In genomic region chr9:21149654-21150419, GRCm38 (mm10) we compare ENCODE assay signal across 8 mouse cellular contexts. TPM values are rescaled to one million over a fixed set of nuclear protein-coding genes. Genes with fewer than 3 reads are reported as not detected.
DNase-seq lines count a peak whose midpoint lies in the region; ATAC-seq and TF ChIP-seq lines count a peak whose summit lies in the region.

TSS of gene Cdc37 (minus strand) at chr9:21149982.

- H3K36me3 ChIP-seq in hindbrain, postnatal 0 days (ENCODE audit: insufficient read depth, low read length), result peaks cover 6% of the 10 kb centered on the region; the same call in 1 of the 2 replicates

- peak; percentile 98 for ATAC-seq in hindbrain, postnatal 0 days
- peak; percentile 91 for ATAC-seq in megakaryocyte, adult 5-6 weeks (ENCODE audit: poor library complexity, severe bottlenecking)

- H3K9me3 ChIP-seq in hindbrain, postnatal 0 days (ENCODE audit: low read length), result no peaks in the 10 kb centered on the region

- intact Hi-C loops in gastrocnemius, adult 2 months (cut with DNase I), result loop anchor here (2.0 to 5.0 kb wide), 2 partner anchors 58 to 71 kb away; partner anchors contain the start of genes Gm38431 and Raver1
- intact Hi-C loops in left cerebral cortex, adult 2 months (cut with DNase I), result loop anchor here (1.0 kb wide), 1 partner anchor 19 kb away; no protein-coding TSS in a partner anchor

- peak within 1 kb of the TSS; percentile 93 for H3K27ac ChIP-seq in gastrocnemius, adult 2 months
- peak within 1 kb of the TSS; percentile 80 for H3K27ac ChIP-seq in hindbrain, postnatal 0 days
- H3K27ac ChIP-seq in left cerebral cortex, adult 2 months, result peak within 1 kb of the TSS; percentile 88

- H3K9ac ChIP-seq in hindbrain, postnatal 0 days (replicated peaks; ENCODE audit: low read length), result peak within 1 kb of the TSS; percentile 77

- H3K4me3 ChIP-seq in gastrocnemius, adult 2 months, result peak within 1 kb of the TSS; percentile 71
- H3K4me3 ChIP-seq in hindbrain, postnatal 0 days (ENCODE audit: low read length), result peak within 1 kb of the TSS; percentile 84
- peak within 1 kb of the TSS; percentile 94 for H3K4me3 ChIP-seq in left cerebral cortex, adult 2 months

- TF ChIP-seq CTCF in gastrocnemius, adult 2 months (IDR thresholded peaks at IDR 0.05), result 0 out of 2 replicates have a peak, but pooled peaks have one; percentile 3
- no peak for TF ChIP-seq CTCF in hindbrain, postnatal 0 days (IDR thresholded peaks at IDR 0.05; ENCODE audit: low read depth)
- no peak for TF ChIP-seq CTCF in left cerebral cortex, adult 2 months (IDR thresholded peaks at IDR 0.05)

- H3K4me2 ChIP-seq in hindbrain, postnatal 0 days (ENCODE audit: low read depth, low read length), result peak within 1 kb of the TSS; percentile 70

- peak; percentile 83 for DNase-seq in WW6 (ENCODE audit: low read depth, low spot score)
- peak; percentile 84 to 94 for DNase-seq in cerebellum, postnatal 4 days (ENCODE audit: low spot score in 2 of 2)
- peak; percentile 96 for DNase-seq in gastrocnemius, adult 2 months
- DNase-seq in hindbrain, postnatal 0 days (ENCODE audit: low spot score), result peak; percentile 97
- peak; percentile 92 for DNase-seq in left cerebral cortex, adult 2 months (ENCODE audit: extremely low spot score in 1 of 2, low spot score in 2 of 2)
- DNase-seq in right cerebral cortex, adult 2 months (ENCODE audit: low spot score in 2 of 2), result peak; percentile 90 to 94
- peak; percentile 94 for DNase-seq in urinary bladder, postnatal 14 days (ENCODE audit: low spot score)

- peaks cover 4% of the 10 kb centered on the region; the same call in 1 of the 2 replicates for H3K27me3 ChIP-seq in hindbrain, postnatal 0 days (ENCODE audit: insufficient read depth, low read length)

- peaks cover 11% of the 10 kb centered on the region for H3K4me1 ChIP-seq in hindbrain, postnatal 0 days (ENCODE audit: insufficient read depth, low read length)

- whole genome bisulfite sequencing in hindbrain, postnatal 0 days, result 3% methylated on average over 56 of the region's 56 CpGs

RNA-seq across cellular contexts. Expression of gene Cdc37, which starts in this region (rescaled TPM):
- total RNA-seq in gastrocnemius, adult 2 months (2021), result 100 to 1,000 TPM; 116 to 139 TPM
- total RNA-seq in hindbrain, postnatal 0 days (2014; rRNA removed), result 20.1 and 21.4 TPM in 2 replicates
- polyA plus RNA-seq in hindbrain, postnatal 0 days (2015; fragmentation: Nextera tagmentation; extraction: Ambion mirVana), result 173 and 181 TPM in 2 replicates
- total RNA-seq in left cerebral cortex, adult 2 months (2021), result 100 to 1,000 TPM; 141 to 143 TPM
- total RNA-seq in megakaryocyte, adult 5-6 weeks (2015), result 39.6 and 49.0 TPM in 2 replicates
- 149 and 165 TPM in 2 replicates for total RNA-seq in megakaryocyte, adult 5-6 weeks (2017)

Comparison
In these comparisons a context has a peak if more than half of its experiments do, and no peak if none do; other contexts are left out.
1. Peak in every context shown above with its lines: DNase-seq, ATAC-seq, H3K4me3 ChIP-seq and H3K27ac ChIP-seq.